8 mouse cellular contexts compared by ENCODE assay signal in the genomic region with DNA sequence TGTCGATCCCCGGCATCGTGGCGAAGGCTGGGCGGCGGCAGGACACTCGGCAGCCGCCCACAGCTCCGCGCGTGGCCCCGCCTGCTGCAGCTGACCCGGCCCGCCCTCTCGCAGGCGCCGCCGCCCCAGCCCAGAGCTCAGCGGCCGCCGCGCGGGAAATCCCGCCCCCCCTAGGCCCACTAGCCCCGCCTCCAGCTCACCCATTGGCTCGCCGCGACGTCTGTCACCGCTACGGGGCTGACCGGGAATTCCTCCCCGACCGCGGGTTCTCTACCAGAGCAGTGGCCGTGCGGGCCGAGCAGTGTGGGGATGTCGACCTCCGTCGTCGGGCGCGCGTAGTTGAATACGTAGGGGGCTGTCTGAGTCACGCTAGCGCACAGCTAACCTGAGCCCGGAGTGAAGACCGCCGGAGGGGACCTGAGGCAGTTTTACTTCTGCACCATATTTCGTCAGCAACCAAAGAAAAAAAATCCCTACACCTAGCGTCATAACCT. TPM values are rescaled to one million over a fixed set of nuclear protein-coding genes. Genes with fewer than 3 reads are reported as not detected.
DNase-seq lines count a peak whose midpoint lies in the region; ATAC-seq and TF ChIP-seq lines count a peak whose summit lies in the region.

No protein-coding gene starts in this region.

- peak overlapping the region; percentile 95 for H3K4me3 ChIP-seq in gastrocnemius, adult 2 months
- H3K4me3 ChIP-seq in hindbrain, postnatal 0 days (ENCODE audit: low read length): peak overlapping the region; percentile 96
- H3K4me3 ChIP-seq in megakaryocyte, embryonic 14.5 days (replicated peaks): peak overlapping the region; percentile 94

- 1% methylated on average over 38 of the region's 53 CpGs for WGBS in hindbrain, postnatal 0 days

- intact Hi-C loops in gastrocnemius, adult 2 months (cut with DNase I): loop anchor here (5.0 kb wide), 2 partner anchors 62 to 78 kb away; a partner anchor contains a TSS

- H3K9ac ChIP-seq in hindbrain, postnatal 0 days (replicated peaks; ENCODE audit: low read length): peak overlapping the region; percentile 97

- peak overlapping the region; percentile 77 for H3K4me2 ChIP-seq in hindbrain, postnatal 0 days (ENCODE audit: low read depth, low read length)

- no peaks in the 10 kb centered on the region for H3K9me3 ChIP-seq in hindbrain, postnatal 0 days (ENCODE audit: low read length)
- no peaks in the 10 kb centered on the region for H3K9me3 ChIP-seq in megakaryocyte, embryonic 14.5 days

- H3K4me1 ChIP-seq in hindbrain, postnatal 0 days (ENCODE audit: insufficient read depth, low read length): peaks cover 5% of the 10 kb centered on the region; the same call in 1 of the 2 replicates
- H3K4me1 ChIP-seq in megakaryocyte, embryonic 14.5 days: peaks cover 34% of the 10 kb centered on the region

- H3K27me3 ChIP-seq in hindbrain, postnatal 0 days (ENCODE audit: insufficient read depth, low read length): no peaks in the 10 kb centered on the region
- H3K27me3 ChIP-seq in megakaryocyte, embryonic 14.5 days (replicated peaks): no peaks in the 10 kb centered on the region

- DNase-seq in ZHBTc4 (ENCODE audit: low read depth, low spot score): peak; percentile 97
- peak; percentile 99 for DNase-seq in gastrocnemius, adult 2 months
- peak; percentile 97 for DNase-seq in hindbrain, postnatal 0 days (ENCODE audit: low spot score)
- DNase-seq in left cerebral cortex, adult 8-10 months (ENCODE audit: low spot score in 2 of 2): peak; percentile 88 to 96
- peak; percentile 96 to 98 for DNase-seq in right cerebral cortex, postnatal 10 days (ENCODE audit: low spot score in 2 of 2)
- DNase-seq in urinary bladder, postnatal 25 days (ENCODE audit: low spot score): peak; percentile 99

- no peaks in the 10 kb centered on the region for H3K36me3 ChIP-seq in hindbrain, postnatal 0 days (ENCODE audit: insufficient read depth, low read length)
- H3K36me3 ChIP-seq in megakaryocyte, embryonic 14.5 days (replicated peaks; ENCODE audit: low read length): no peaks in the 10 kb centered on the region

- ATAC-seq in common myeloid progenitor, adult 5-6 weeks (replicated peaks; ENCODE audit: low read depth, poor library complexity, severe bottlenecking): peak; percentile 97
- ATAC-seq in hindbrain, postnatal 0 days: peak; percentile 99

- no peak for TF ChIP-seq CTCF in gastrocnemius, adult 2 months (IDR thresholded peaks at IDR 0.05)
- no peak; the same call in 1 of the 2 replicates for TF ChIP-seq CTCF in hindbrain, postnatal 0 days (IDR thresholded peaks at IDR 0.05; ENCODE audit: low read depth)

- H3K27ac ChIP-seq in gastrocnemius, adult 2 months: peak overlapping the region; percentile 95
- peak overlapping the region; percentile 97 for H3K27ac ChIP-seq in hindbrain, postnatal 0 days

RNA-seq across cellular contexts. Expression of a gene that starts 0.5 kb away (rescaled TPM):
- total RNA-seq in common myeloid progenitor, adult 5-6 weeks (2017): 27.9 and 38.3 TPM in 2 replicates
- 10 to 100 TPM; 18.6 to 21.6 TPM for total RNA-seq in gastrocnemius, adult 2 months (2021)
- 33.0 and 35.1 TPM in 2 replicates for total RNA-seq in hindbrain, postnatal 0 days (2014; rRNA removed)
- 64.0 and 64.7 TPM in 2 replicates for polyA plus RNA-seq in hindbrain, postnatal 0 days (2015; fragmentation: Nextera tagmentation; extraction: Ambion mirVana)
- 10 to 100 TPM; 53.5 to 69.9 (median 65.8) TPM for total RNA-seq in left cerebral cortex, adult 8-10 months (2022)
- polyA plus RNA-seq in megakaryocyte, embryonic 14.5 days (2012; ENCODE audit: insufficient read depth, low replicate concordance): 0.86 TPM in 1 of 2 replicates, not detected in the other

RNA-seq across cellular contexts. Expression of a gene that starts 23.7 kb away (rescaled TPM):
- total RNA-seq in common myeloid progenitor, adult 5-6 weeks (2017): 1.2 TPM in 1 of 2 replicates, not detected in the other
- not detected for total RNA-seq in gastrocnemius, adult 2 months (2021)
- 0.25 TPM in 1 of 2 replicates, not detected in the other for total RNA-seq in hindbrain, postnatal 0 days (2014; rRNA removed)
- polyA plus RNA-seq in hindbrain, postnatal 0 days (2015; fragmentation: Nextera tagmentation; extraction: Ambion mirVana): 0.19 and 0.59 TPM in 2 replicates
- not detected for total RNA-seq in left cerebral cortex, adult 8-10 months (2022)
- polyA plus RNA-seq in megakaryocyte, embryonic 14.5 days (2012; ENCODE audit: insufficient read depth, low replicate concordance): 0.16 TPM in 1 of 2 replicates, not detected in the other

Comparison
In these comparisons a context has a peak if more than half of its experiments do, and no peak if none do; other contexts are left out.
1. Peak in every context shown above with its lines: DNase-seq, ATAC-seq, H3K4me3 ChIP-seq and H3K27ac ChIP-seq.